Mouse (Mus musculus) macrophage (primary cell): ENCODE measurements around the gene Thsd4. TPM values are rescaled to one million over a fixed set of nuclear protein-coding genes. Genes with fewer than 3 reads are reported as not detected.

Experiments used
- H3K27ac ChIP-seq: fragments of 350-480 bp; formaldehyde crosslinking; 2 replicates; pipeline ENCODE4 v1.9.0; 2021
- H3K36me3 ChIP-seq: fragments of 350-480 bp; formaldehyde crosslinking; 2 replicates; pipeline ENCODE4 v1.9.0; 2021; ENCODE audit errors: inconsistent target
- H3K4me3 ChIP-seq: fragments of 350-480 bp; formaldehyde crosslinking; 2 replicates; pipeline ENCODE4 v1.9.0; 2021; ENCODE audit errors: inconsistent target
- H3K79me2 ChIP-seq: fragments of 350-480 bp; formaldehyde crosslinking; 2 replicates; pipeline ENCODE4 v1.9.0; 2021; ENCODE audit errors: inconsistent target
- WGBS: methylation state at CpG from one replicate; pipeline ENCODE4 v1.1.7; 2026; ENCODE audit warnings: inconsistent platforms; ENCODE audit not compliant: missing documents; 5-methylcytosine and 5-hydroxymethylcytosine counted together
- polyA plus RNA-seq: library from polyadenylated mRNA; stranded (reverse); fragments of 250-400 nt; gene quantifications from 3 replicates; pipeline ENCODE4 v1.2.4, GENCODE M21; 2018; ENCODE audit warnings: inconsistent platforms

Thsd4 gene
- polyA plus RNA-seq, 1 experiment from 2014 or later: not detected

DNA sequence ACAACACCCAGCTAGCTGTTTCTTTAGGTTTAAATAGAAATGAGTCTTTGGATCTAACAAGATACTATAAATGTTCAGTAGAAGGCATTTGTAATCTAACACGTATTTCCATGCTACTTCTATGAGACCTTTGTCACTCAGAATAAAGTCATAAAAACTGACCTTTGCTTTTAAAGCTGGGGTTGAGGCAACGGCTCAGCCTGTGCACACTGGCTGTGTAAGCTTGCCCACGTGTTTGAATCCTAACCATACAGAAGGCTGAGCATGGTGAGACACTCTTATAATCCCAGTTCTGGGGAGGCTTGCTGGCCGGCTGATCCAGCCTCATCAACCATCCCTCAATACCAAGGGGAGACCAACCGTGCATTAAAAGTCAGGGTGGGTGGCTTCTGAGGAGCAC lies 214.4 kb downstream of the Thsd4 start:
- no peak overlapping the region for H3K4me3 ChIP-seq
- H3K36me3 ChIP-seq: no peaks in the 10 kb centered on the region
- WGBS: 93% methylated on average over 5 of the region's 5 CpGs
- no peaks in the 10 kb centered on the region for H3K79me2 ChIP-seq
- no peak overlapping the region for H3K27ac ChIP-seq

DNA sequence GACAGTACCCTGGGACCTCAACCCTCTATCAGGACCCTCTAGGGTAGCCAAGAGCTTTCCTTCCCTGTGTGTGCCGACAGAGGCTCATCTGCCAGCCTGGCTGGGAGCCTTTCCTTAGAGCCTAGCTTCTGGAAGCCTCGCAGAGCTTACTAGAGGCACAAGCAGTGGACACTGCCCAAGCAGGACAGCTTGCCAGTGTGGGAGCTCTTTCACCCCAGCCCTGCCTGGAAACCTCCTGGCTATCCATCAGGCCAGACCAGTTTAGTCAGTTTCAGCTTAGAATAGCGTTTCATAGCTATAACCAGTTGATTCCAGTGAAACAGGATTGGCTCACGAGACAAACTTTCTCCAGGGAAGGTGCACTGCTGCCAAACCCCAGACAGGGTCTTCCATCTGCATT lies 215.6 kb downstream of the Thsd4 start:
- Histone ChIP-seq H3K36me3 (no peaks in the 10 kb centered on the region), H3K27ac (no peak overlapping the region), H3K79me2 (no peaks in the 10 kb centered on the region), H3K4me3 (no peak overlapping the region)
- WGBS: 88% methylated on average over 4 of the region's 4 CpGs

DNA sequence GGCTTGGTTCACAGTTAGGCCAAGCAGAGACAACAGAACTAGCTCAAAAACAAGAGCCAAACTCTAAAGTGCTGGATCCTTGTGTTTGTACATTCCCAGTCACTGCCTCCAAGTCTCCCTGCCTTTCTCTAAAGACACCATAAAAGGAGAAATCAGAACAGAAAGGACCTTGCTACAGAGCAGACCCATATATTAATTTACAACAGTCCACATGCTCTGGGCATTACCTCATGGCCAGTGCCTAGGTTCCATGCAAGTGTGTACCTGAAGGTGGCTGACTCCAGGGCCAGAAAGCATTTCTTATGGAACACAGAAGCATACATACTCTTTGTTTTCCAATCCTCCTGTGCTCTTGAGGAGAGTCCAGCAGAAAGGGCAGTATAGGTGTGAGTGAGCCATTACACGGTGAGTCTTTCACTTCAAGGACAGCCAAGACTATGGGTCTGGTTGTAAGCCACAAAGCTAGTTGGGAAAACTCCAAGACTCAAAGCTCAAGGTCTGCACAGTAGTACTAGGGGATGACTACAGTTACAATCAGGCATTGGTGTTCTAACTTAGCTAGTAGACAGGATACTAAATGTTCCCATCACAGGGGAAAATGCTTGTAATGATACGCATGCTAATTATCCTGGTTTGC lies 216.5 kb downstream of the Thsd4 start:
- H3K36me3 ChIP-seq: no peaks in the 10 kb centered on the region
- H3K27ac ChIP-seq: no peak overlapping the region
- no peak overlapping the region for H3K4me3 ChIP-seq
- 97% methylated on average over 2 of the region's 2 CpGs for WGBS
- no peaks in the 10 kb centered on the region for H3K79me2 ChIP-seq

- Histone ChIP-seq H3K36me3 (no peaks in the 10 kb centered on the region), H3K79me2 (no peaks in the 10 kb centered on the region), H3K27ac (no peak overlapping the region), H3K4me3 (no peak overlapping the region)
- WGBS: 95% methylated on average over 2 of the region's 2 CpGs
Measured at GRCm38 (mm10) chr9:60296276-60296675, 225.6 kb downstream of the Thsd4 start.

- no peak overlapping the region for H3K4me3 ChIP-seq
- no peak overlapping the region for H3K27ac ChIP-seq
- 91% methylated on average over 6 of the region's 6 CpGs for WGBS
Measured at GRCm38 (mm10) chr9:60295199-60295598, 226.6 kb downstream of the Thsd4 start.

DNA sequence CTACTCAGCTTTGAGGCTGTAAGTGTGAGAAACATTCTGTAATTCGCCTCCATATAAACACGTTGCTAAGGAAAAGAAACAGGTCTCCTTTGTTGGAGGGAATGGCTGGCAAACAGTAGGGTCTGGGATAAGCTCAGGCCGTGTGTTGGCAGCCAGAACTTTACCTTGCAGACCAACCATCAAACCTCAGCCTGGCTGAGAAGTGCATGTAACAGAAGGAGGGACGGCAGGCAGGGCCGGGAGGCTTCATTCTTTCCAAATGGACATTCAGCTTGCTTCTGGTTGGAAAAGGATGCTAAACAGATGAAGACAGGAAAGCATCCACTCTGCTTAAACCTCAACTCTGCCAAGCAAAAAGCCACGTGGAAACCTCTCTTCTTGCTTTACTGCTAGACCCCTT lies 228.7 kb downstream of the Thsd4 start:
- Histone ChIP-seq H3K27ac (no peak overlapping the region), H3K4me3 (no peak overlapping the region), H3K79me2 (no peaks in the 10 kb centered on the region), H3K36me3 (no peaks in the 10 kb centered on the region)
- WGBS: 80% methylated on average over 6 of the region's 6 CpGs

More at GRCm38 (mm10) chr9:60295199-60295598, 226.6 kb downstream of the Thsd4 start:
- Histone ChIP-seq H3K79me2 (no peaks in the 10 kb centered on the region), H3K36me3 (no peaks in the 10 kb centered on the region)

DNA sequence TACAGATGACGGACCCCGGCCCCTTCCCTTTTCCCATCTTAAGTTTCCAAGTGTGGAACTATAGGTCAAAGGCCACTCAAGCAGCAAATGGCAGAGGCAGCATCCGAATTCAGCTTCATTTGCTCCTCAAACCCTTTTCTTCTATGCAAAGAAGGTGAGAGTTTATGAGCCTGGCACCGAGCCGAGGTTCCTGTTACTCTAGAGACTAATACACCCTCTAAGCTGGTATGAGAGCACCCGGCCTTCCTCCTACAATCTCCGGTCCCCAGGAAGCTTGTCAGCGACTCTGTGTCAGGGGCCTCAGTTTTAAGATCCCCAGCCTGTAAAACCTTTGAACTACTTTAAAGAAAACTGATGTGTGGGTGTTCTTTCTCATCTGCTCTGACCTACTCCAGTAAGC lies 231.1 kb downstream of the Thsd4 start:
- Histone ChIP-seq H3K36me3 (no peaks in the 10 kb centered on the region), H3K4me3 (no peak overlapping the region), H3K79me2 (no peaks in the 10 kb centered on the region), H3K27ac (no peak overlapping the region)
- WGBS: 84% methylated on average over 8 of the region's 8 CpGs

DNA sequence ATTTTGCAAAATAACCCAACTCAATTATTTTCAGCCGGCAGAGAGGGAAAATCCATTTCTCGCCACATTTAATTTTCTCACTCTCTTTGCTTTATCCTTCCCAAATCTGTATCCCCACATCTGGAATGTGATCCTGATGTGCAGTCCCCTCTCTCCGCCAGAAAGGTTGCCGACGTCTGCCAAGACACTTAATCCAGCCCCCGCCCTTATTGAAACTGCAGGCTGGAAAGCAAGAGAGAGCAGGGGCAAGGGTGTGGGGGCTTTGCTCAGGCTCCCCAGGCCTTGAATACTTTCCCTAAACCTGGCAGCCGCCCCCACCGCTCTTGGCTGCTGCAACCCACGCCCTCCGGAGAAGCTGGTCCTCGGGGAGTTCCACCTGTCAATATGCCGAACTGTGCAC lies 233.1 kb downstream of the Thsd4 start:
- Histone ChIP-seq H3K27ac (no peak overlapping the region), H3K79me2 (no peaks in the 10 kb centered on the region), H3K36me3 (no peaks in the 10 kb centered on the region), H3K4me3 (no peak overlapping the region)
- WGBS: 93% methylated on average over 12 of the region's 12 CpGs

DNA sequence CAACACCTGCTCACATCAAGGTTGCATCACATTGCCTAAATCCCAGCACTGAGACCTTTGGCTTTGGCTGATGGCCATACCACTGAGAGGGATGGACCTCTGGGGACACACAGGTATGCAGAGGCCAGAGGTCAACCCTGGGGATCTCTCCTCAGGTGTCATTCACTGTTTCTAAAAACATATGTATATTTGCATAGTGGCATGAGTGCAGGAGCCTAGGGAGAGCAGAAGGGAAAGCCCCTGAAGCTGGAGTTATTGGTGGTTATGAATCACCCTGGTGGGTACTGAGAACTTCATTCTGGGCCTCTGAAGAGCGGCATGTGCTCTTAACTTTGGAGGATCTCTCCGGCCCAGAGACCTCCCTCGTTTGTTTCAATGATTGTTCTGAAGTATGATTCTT lies 235.5 kb downstream of the Thsd4 start:
- Histone ChIP-seq H3K36me3 (no peaks in the 10 kb centered on the region), H3K27ac (no peak overlapping the region), H3K4me3 (no peak overlapping the region), H3K79me2 (no peaks in the 10 kb centered on the region)
- 89% methylated on average over 3 of the region's 3 CpGs for WGBS

GRCm38 (mm10) chr9:60285047-60285462 lies 236.8 kb downstream of the Thsd4 start:
- no peaks in the 10 kb centered on the region for H3K79me2 ChIP-seq
- H3K4me3 ChIP-seq: no peak overlapping the region
- no peak overlapping the region for H3K27ac ChIP-seq
- WGBS: 71% methylated on average over 3 of the region's 3 CpGs
- no peaks in the 10 kb centered on the region for H3K36me3 ChIP-seq

DNA sequence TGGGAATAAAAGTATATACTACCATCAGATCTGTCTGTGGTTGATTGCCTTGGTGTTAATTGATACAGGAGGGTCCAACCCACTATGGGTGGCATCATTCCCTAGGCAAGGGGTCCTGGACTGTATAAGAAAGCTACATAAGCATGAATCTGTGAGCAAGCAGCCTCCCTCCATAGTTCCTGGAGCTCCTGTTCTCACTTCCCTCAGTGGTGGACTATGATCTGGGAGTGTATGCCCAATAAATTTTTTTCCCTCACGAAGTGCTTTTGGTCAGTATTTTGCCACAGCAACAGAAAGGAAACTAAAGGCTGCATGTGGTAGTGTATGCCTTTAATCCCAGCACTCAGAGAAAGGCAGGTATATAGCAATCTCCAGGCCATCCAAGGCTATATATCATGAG lies 237.5 kb downstream of the Thsd4 start:
- no peak overlapping the region for H3K27ac ChIP-seq
- no peaks in the 10 kb centered on the region for H3K79me2 ChIP-seq
- no peaks in the 10 kb centered on the region for H3K36me3 ChIP-seq
- H3K4me3 ChIP-seq: no peak overlapping the region
- WGBS: 93% methylated on average over 1 of the region's 1 CpGs

GRCm38 (mm10) chr9:60283546-60283945 lies 238.3 kb downstream of the Thsd4 start:
- Histone ChIP-seq H3K36me3 (no peaks in the 10 kb centered on the region), H3K27ac (no peak overlapping the region), H3K4me3 (no peak overlapping the region), H3K79me2 (no peaks in the 10 kb centered on the region)
- 86% methylated on average over 3 of the region's 3 CpGs for WGBS

DNA sequence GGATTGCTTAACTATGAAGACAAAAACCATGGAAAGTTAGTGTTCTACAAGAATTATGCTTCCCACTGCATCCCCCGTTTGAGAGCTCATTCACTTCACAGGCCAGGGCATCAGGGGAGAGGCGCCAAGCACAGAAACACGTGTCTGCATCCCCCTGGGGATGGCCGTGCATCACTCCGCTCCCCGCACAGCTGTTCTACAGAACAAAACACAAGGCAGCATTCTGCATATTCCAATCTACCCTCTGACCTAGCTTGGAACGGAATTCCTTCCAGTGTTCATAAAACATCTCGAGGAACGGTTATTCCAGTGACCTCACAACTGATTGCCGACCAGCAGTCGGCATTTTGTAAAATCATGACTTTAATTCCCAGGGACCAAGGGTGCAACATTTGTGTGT lies 240.6 kb downstream of the Thsd4 start:
- Histone ChIP-seq H3K36me3 (no peaks in the 10 kb centered on the region), H3K4me3 (no peak overlapping the region), H3K79me2 (no peaks in the 10 kb centered on the region), H3K27ac (no peak overlapping the region)
- WGBS: 89% methylated on average over 11 of the region's 11 CpGs

DNA sequence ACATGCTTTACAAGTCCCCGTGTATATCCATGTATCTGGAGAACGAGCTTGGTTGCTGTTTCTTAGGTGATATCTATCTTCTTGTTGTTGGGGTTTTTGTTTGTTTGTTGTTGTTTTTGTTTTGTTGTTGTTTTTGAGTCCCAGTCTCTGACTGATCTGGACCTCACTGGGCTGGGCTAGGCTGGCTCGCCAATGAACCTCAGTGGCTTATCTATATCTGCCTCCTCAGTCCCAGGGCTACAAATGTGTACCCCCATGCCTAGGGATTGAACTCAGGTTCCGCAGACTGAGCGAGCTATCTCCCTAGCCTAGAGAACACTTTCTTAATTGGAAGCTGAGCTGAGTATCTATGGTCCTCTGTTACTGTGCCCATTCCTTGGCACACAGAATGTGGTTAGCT lies 241.1 kb downstream of the Thsd4 start:
- Histone ChIP-seq H3K36me3 (no peaks in the 10 kb centered on the region), H3K27ac (no peak overlapping the region), H3K4me3 (no peak overlapping the region), H3K79me2 (no peaks in the 10 kb centered on the region)
- WGBS: 84% methylated on average over 4 of the region's 5 CpGs

DNA sequence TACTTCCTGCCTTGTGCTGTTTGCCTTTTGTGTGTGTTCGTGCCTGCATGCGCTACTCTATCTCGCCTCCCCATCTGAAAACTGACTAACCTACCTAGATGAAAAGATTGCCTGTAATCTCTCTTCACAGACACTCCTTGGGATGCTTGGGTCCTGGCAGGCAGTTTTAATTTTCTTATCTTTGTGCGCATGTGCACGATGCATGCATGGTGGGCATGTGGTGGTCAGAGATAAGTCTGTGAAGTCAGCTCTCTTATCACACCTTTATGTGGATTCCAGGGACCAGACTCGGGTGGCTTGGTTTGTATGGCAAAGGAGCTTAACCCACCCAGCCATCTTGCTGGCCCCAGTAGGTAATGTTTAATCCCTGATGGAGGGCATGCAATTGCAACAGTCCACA lies 242.3 kb downstream of the Thsd4 start:
- H3K36me3 ChIP-seq: no peaks in the 10 kb centered on the region
- no peaks in the 10 kb centered on the region for H3K79me2 ChIP-seq
- H3K27ac ChIP-seq: no peak overlapping the region
- H3K4me3 ChIP-seq: no peak overlapping the region
- 15% methylated on average over 6 of the region's 6 CpGs for WGBS

- Histone ChIP-seq H3K36me3 (no peaks in the 10 kb centered on the region), H3K79me2 (no peaks in the 10 kb centered on the region), H3K4me3 (no peak overlapping the region), H3K27ac (no peak overlapping the region)
- 64% methylated on average over 5 of the region's 5 CpGs for WGBS
Measured at GRCm38 (mm10) chr9:60276351-60276750, 245.5 kb downstream of the Thsd4 start.
